Comparison of ENCODE assay signal across 28 mouse cellular contexts in genomic region chr6:135336376-135336775, GRCm38 (mm10). TPM values are rescaled to one million over a fixed set of nuclear protein-coding genes. Genes with fewer than 3 reads are reported as not detected.
DNase-seq lines count a peak whose midpoint lies in the region; ATAC-seq and TF ChIP-seq lines count a peak whose summit lies in the region.
"Had no signal": no experiment of that assay in that cellular context is flagged by ENCODE, and none has a peak within 500 bp of the region (broad histone marks: within the 10 kb centered on the region; RNA-seq: fewer than 3 reads in every experiment).

No protein-coding gene starts in this region.

- intact Hi-C loops in gastrocnemius, adult 2 months (cut with DNase I), result no loop called here

- no peak overlapping the region for H3K4me3 ChIP-seq in gastrocnemius, adult 2 months
- H3K4me3 ChIP-seq: forebrain, embryonic 10.5 days; forebrain, embryonic 13.5 days; heart, adult 2 months; heart, embryonic 10.5 days; heart, embryonic 13.5 days; hindbrain, embryonic 12.5 days; hindbrain, embryonic 15.5 days; intestine, embryonic 15.5 days had no signal

- peak; percentile 52 for DNase-seq in gastrocnemius, adult 2 months
- no peak for DNase-seq in gastrocnemius, postnatal 4 days (ENCODE audit: low spot score in 2 of 2)
- peak; percentile 33 for DNase-seq in NIH3T3 (ENCODE audit: low read depth)
- peak; percentile 37 for DNase-seq in gastrocnemius, postnatal 25 days
- no peak for DNase-seq in spleen, postnatal 36 days (ENCODE audit: low spot score in 2 of 2)
- DNase-seq: adrenal gland, adult 8-10 months; adrenal gland, postnatal 25 days; B cell, adult 2 months; cerebellum, adult 11-12 months; cerebellum, adult 9-10 months; kidney, adult 11 months; kidney, adult 8-10 months had no signal

- H3K27ac ChIP-seq in gastrocnemius, adult 2 months, result no peak overlapping the region
- H3K27ac ChIP-seq: forebrain, embryonic 10.5 days; forebrain, embryonic 13.5 days; heart, adult 2 months; heart, embryonic 10.5 days; heart, embryonic 13.5 days; hindbrain, embryonic 12.5 days; hindbrain, embryonic 15.5 days; intestine, embryonic 15.5 days had no signal

- ATAC-seq in inflammation-experienced regulatory T-cells, adult 6 months, result no peak
- ATAC-seq: forebrain, embryonic 13.5 days; forebrain, embryonic 16.5 days; intestine, embryonic 15.5 days had no signal

- TF ChIP-seq CTCF in gastrocnemius, adult 2 months (IDR thresholded peaks at IDR 0.05), result no peak

RNA-seq across cellular contexts. Expression of gene Emp1, which starts 26.0 kb away (rescaled TPM):
- 10 to 100 TPM; 20.3 to 60.2 TPM for total RNA-seq in gastrocnemius, adult 2 months (2021)
- total RNA-seq in gastrocnemius, postnatal 4 days (2021), result 100 to 1,000 TPM; 241 to 251 TPM
- total RNA-seq in gastrocnemius, postnatal 25 days (2021), result 10 to 100 TPM; 47.3 to 59.7 TPM
- 10 to 100 TPM in 2 of 3 experiments, 1 to 10 TPM in 1; 7.0 to 16.4 (median 12.2) TPM for polyA plus RNA-seq in inflammation-experienced regulatory T-cells, adult 6 months (2017; shearing (Covaris generic))
- polyA plus RNA-seq: G1E had no signal

RNA-seq across cellular contexts. Expression of gene Pbp2, which starts 26.2 kb away (rescaled TPM):
- under 1 TPM in 1 of 2 experiments, not detected in 1; 0.17 TPM for total RNA-seq in gastrocnemius, adult 2 months (2021)
- total RNA-seq in gastrocnemius, postnatal 4 days (2021), result under 1 TPM in 1 of 2 experiments, not detected in 1; 0.49 TPM
- not detected for total RNA-seq in gastrocnemius, postnatal 25 days (2021)
- not detected for polyA plus RNA-seq in inflammation-experienced regulatory T-cells, adult 6 months (2017; shearing (Covaris generic))
- total RNA-seq: adrenal gland, adult 8-10 months; adrenal gland, postnatal 25 days; CH12.LX; G1E; heart, adult 2 months; heart, postnatal 14 days; hematopoietic stem cell, adult 5-6 weeks had no signal
- polyA plus RNA-seq: embryonic facial prominence, embryonic 11.5 days; forebrain, embryonic 10.5 days; forebrain, embryonic 13.5 days; forebrain, embryonic 16.5 days; G1E; heart, adult 2 months; heart, embryonic 13.5 days; heart, embryonic 16.5 days had no signal

Comparison
In these comparisons a context has a peak if more than half of its experiments do, and no peak if none do; other contexts are left out.
1. DNase-seq: peak in gastrocnemius, adult 2 months (single experiment), NIH3T3 (single experiment) and gastrocnemius, postnatal 25 days (single experiment); none in gastrocnemius, postnatal 4 days (0 of 2) and spleen, postnatal 36 days (0 of 2).